Mouse (Mus musculus): ENCODE data around the gene Ccdc117.
A peak's percentile ranks its signal among the peaks of the same experiment; 100 is the strongest.
"Not testable (repeated sequence)": the region's sequence is repeated elsewhere in the genome, so short reads cannot be mapped to it uniquely, and the experiment has no call there.

Ccdc117 gene

GRCm38 (mm10) chr11:5533108-5533507, 8.9 kb downstream of the Ccdc117 start:
- no peak for DNase-seq (ENCODE audit: low spot score in 2 of 2)

GRCm38 (mm10) chr11:5530717-5531116, 11.3 kb downstream of the Ccdc117 start:
- DNase-seq (ENCODE audit: low spot score in 2 of 2) = no peak

- DNase-seq (ENCODE audit: low spot score in 2 of 2) = no peak
Observed at GRCm38 (mm10) chr11:5530172-5530571, 11.8 kb downstream of the Ccdc117 start.

GRCm38 (mm10) chr11:5528841-5529240, 13.1 kb downstream of the Ccdc117 start:
- DNase-seq (ENCODE audit: low spot score in 2 of 2) = no peak

- DNase-seq (ENCODE audit: low spot score in 2 of 2) = no peak
Observed at GRCm38 (mm10) chr11:5527865-5528523, 14.0 kb downstream of the Ccdc117 start.

- DNase-seq (ENCODE audit: low spot score in 2 of 2) = no peak
Observed at GRCm38 (mm10) chr11:5526573-5527439, 15.2 kb downstream of the Ccdc117 start.

GRCm38 (mm10) chr11:5525418-5525817, 16.6 kb downstream of the Ccdc117 start:
- no peak for DNase-seq (ENCODE audit: low spot score in 2 of 2)

- no peak for DNase-seq (ENCODE audit: low spot score in 2 of 2)
Observed at GRCm38 (mm10) chr11:5522798-5523415, 19.1 kb downstream of the Ccdc117 start.

- peak; percentile 68 to 74 for DNase-seq (ENCODE audit: low spot score in 2 of 2)
Observed at GRCm38 (mm10) chr11:5521516-5522291, 20.3 kb downstream of the Ccdc117 start.

- peak; percentile 28 to 35 for DNase-seq (ENCODE audit: low spot score in 2 of 2)
Observed at GRCm38 (mm10) chr11:5521266-5521515, 20.8 kb downstream of the Ccdc117 start.

- peak; percentile 95 to 97 for DNase-seq (ENCODE audit: low spot score in 2 of 2)
Observed at GRCm38 (mm10) chr11:5520412-5521265, 21.3 kb downstream of the Ccdc117 start, which contains the start of gene Xbp1. Xbp1 (plus strand) TSS chr11:5520659.

- no peak for DNase-seq (ENCODE audit: low spot score in 2 of 2)
Observed at GRCm38 (mm10) chr11:5519681-5520080, 22.3 kb downstream of the Ccdc117 start.

- no peak for DNase-seq (ENCODE audit: low spot score in 2 of 2)
Observed at GRCm38 (mm10) chr11:5517346-5517745, 24.6 kb downstream of the Ccdc117 start.

GRCm38 (mm10) chr11:5516617-5517016, 25.4 kb downstream of the Ccdc117 start:
- DNase-seq (ENCODE audit: low spot score in 2 of 2) = no peak

- no peak for DNase-seq (ENCODE audit: low spot score in 2 of 2)
Observed at GRCm38 (mm10) chr11:5516151-5516550, 25.8 kb downstream of the Ccdc117 start.

GRCm38 (mm10) chr11:5515655-5516054, 26.3 kb downstream of the Ccdc117 start:
- no peak for DNase-seq (ENCODE audit: low spot score in 2 of 2)

- DNase-seq (ENCODE audit: low spot score in 2 of 2) = no peak
Observed at GRCm38 (mm10) chr11:5515196-5515595, 26.8 kb downstream of the Ccdc117 start.

- DNase-seq (ENCODE audit: low spot score in 2 of 2) = no peak
Observed at GRCm38 (mm10) chr11:5514091-5514490, 27.9 kb downstream of the Ccdc117 start.

GRCm38 (mm10) chr11:5512961-5513360, 29.0 kb downstream of the Ccdc117 start:
- no peak for DNase-seq (ENCODE audit: low spot score in 2 of 2)

GRCm38 (mm10) chr11:5512099-5512725, 29.8 kb downstream of the Ccdc117 start:
- peak; percentile 50 to 64 for DNase-seq (ENCODE audit: low spot score in 2 of 2)

GRCm38 (mm10) chr11:5510686-5511085, 31.3 kb downstream of the Ccdc117 start:
- not testable (repeated sequence) for DNase-seq (ENCODE audit: low spot score in 2 of 2)
